In the genomic region with DNA sequence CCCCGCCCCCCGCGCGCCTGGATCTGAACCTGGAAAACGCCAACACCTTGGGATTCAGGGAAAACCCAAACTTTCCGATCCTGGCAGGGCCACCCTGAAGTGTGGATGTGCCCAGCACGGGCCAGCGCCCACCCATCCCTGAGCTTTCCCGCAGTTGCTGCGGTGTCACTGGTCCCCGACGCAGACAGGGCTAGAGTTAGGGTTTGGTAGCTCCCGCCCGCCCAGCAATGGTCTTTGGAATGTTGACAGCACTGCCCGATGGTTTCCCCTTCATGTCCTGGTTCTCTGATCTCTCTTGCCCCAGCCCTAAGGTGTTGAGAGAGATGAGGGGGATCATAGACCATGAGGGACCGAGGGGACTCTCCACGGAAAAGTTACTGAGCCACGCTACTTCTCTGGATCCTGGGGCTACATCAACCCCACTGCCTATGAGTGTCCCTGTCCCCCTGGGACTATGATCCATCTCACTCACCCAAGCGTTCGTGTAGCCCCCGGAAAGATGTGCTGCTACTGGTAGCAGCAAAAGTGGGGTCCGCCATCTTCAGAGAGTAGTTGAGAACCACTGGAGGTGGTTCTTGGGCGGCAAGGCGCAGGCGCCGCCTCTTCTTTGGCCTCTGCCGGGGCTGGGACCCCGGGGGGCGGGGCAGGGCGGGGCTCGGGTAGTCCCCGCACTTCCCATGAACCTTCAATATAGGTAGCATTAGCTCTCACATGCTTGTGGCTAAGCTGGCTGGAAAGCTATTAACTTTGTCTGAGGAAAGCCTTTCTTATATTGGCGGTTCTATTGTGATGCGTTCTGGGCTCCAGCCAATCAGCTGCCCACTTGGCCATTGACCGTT, we compare ENCODE assay signal across 8 mouse cellular contexts. TPM values are rescaled to one million over a fixed set of nuclear protein-coding genes. Genes with fewer than 3 reads are reported as not detected.
DNase-seq lines count a peak whose midpoint lies in the region; ATAC-seq and TF ChIP-seq lines count a peak whose summit lies in the region.

A gene (minus strand): TSS at position 562 of the 839 bp plus-strand sequence.

- H3K4me1 ChIP-seq in heart, postnatal 0 days (ENCODE audit: control insufficient read depth, insufficient read depth) = no peaks in the 10 kb centered on the region
- H3K4me1 ChIP-seq in limb, embryonic 14.5 days (ENCODE audit: control insufficient read depth, insufficient read depth, low read length) = no peaks in the 10 kb centered on the region
- no peaks in the 10 kb centered on the region for H3K4me1 ChIP-seq in midbrain, embryonic 12.5 days

- H3K9ac ChIP-seq in heart, postnatal 0 days (replicated peaks; ENCODE audit: low read depth, low read length) = peak within 1 kb of the TSS; percentile 48
- H3K9ac ChIP-seq in limb, embryonic 14.5 days (ENCODE audit: low read depth, low read length, severe bottlenecking) = peak within 1 kb of the TSS; percentile 44
- H3K9ac ChIP-seq in midbrain, embryonic 12.5 days (replicated peaks) = peak within 1 kb of the TSS; percentile 20; the same call in 1 of the 2 replicates

- TF ChIP-seq CTCF in heart, postnatal 0 days (IDR thresholded peaks at IDR 0.05; ENCODE audit: low read depth) = no peak

- DNase-seq in gastrocnemius, postnatal 10 days = peak; percentile 11
- DNase-seq in gastrocnemius, adult 18-20 months (ENCODE audit: low spot score) = no peak
- peak; percentile 29 for DNase-seq in embryo, embryonic 9.5 days (ENCODE audit: extremely low spot score)
- no peak for DNase-seq in heart, postnatal 0 days (ENCODE audit: low spot score)
- DNase-seq in limb, embryonic 14.5 days (ENCODE audit: low spot score) = peak; percentile 30
- DNase-seq in thymus, postnatal 4 days = peak; percentile 30
- no peak for DNase-seq in left cerebral cortex, adult 18-20 months (ENCODE audit: low spot score in 2 of 2)

- H3K36me3 ChIP-seq in heart, postnatal 0 days (replicated peaks; ENCODE audit: control insufficient read depth, insufficient read depth, low read length) = no peaks in the 10 kb centered on the region
- H3K36me3 ChIP-seq in limb, embryonic 14.5 days (ENCODE audit: control insufficient read depth, insufficient read depth, low read length) = no peaks in the 10 kb centered on the region
- no peaks in the 10 kb centered on the region for H3K36me3 ChIP-seq in midbrain, embryonic 12.5 days

- peak within 1 kb of the TSS; percentile 76 for H3K4me2 ChIP-seq in heart, postnatal 0 days (ENCODE audit: low read depth, low read length)
- H3K4me2 ChIP-seq in limb, embryonic 14.5 days (replicated peaks; ENCODE audit: low read depth, low read length, severe bottlenecking) = peak within 1 kb of the TSS; percentile 56
- peak within 1 kb of the TSS; percentile 64 for H3K4me2 ChIP-seq in midbrain, embryonic 12.5 days (replicated peaks)

- no peaks in the 10 kb centered on the region for H3K27me3 ChIP-seq in heart, postnatal 0 days (ENCODE audit: control insufficient read depth, insufficient read depth, low read length)
- H3K27me3 ChIP-seq in limb, embryonic 14.5 days (ENCODE audit: control insufficient read depth, insufficient read depth, low read length) = no peaks in the 10 kb centered on the region
- H3K27me3 ChIP-seq in midbrain, embryonic 12.5 days = no peaks in the 10 kb centered on the region

- H3K27ac ChIP-seq in heart, postnatal 0 days (ENCODE audit: low read depth) = no peak within 1 kb of the TSS
- H3K27ac ChIP-seq in limb, embryonic 14.5 days (replicated peaks; ENCODE audit: low read depth, low read length) = no peak within 1 kb of the TSS
- H3K27ac ChIP-seq in midbrain, embryonic 12.5 days (replicated peaks) = no peak within 1 kb of the TSS

- no peak for TF ChIP-seq EP300 in heart, postnatal 0 days (IDR thresholded peaks at IDR 0.05; ENCODE audit: low read depth)

- peak within 1 kb of the TSS; percentile 56 for H3K4me3 ChIP-seq in heart, postnatal 0 days (ENCODE audit: low read depth, low read length)
- H3K4me3 ChIP-seq in limb, embryonic 14.5 days (replicated peaks; ENCODE audit: low read length) = peak within 1 kb of the TSS; percentile 41
- H3K4me3 ChIP-seq in midbrain, embryonic 12.5 days = peak within 1 kb of the TSS; percentile 46

- no peaks in the 10 kb centered on the region for H3K9me3 ChIP-seq in heart, postnatal 0 days (replicated peaks; ENCODE audit: control insufficient read depth, low read length)
- no peaks in the 10 kb centered on the region for H3K9me3 ChIP-seq in limb, embryonic 14.5 days (ENCODE audit: control insufficient read depth, low read length)
- no peaks in the 10 kb centered on the region for H3K9me3 ChIP-seq in midbrain, embryonic 12.5 days

- WGBS in heart, postnatal 0 days = 15% methylated on average over 35 of the region's 35 CpGs
- 20% methylated on average over 25 of the region's 35 CpGs for WGBS in limb, embryonic 14.5 days
- WGBS in midbrain, embryonic 12.5 days = 22% methylated on average over 35 of the region's 35 CpGs

- ATAC-seq in heart, postnatal 0 days (ENCODE audit: insufficient read depth, low read depth) = peak; percentile 62
- peak; percentile 68; the same call in 1 of the 2 replicates for ATAC-seq in limb, embryonic 14.5 days (ENCODE audit: low FRiP score, low read depth)
- ATAC-seq in midbrain, embryonic 12.5 days (ENCODE audit: low FRiP score, low read depth) = peak; percentile 78

- no peak for TF ChIP-seq POLR2A in limb, embryonic 14.5 days (IDR thresholded peaks at IDR 0.05; ENCODE audit: borderline replicate concordance, extremely low read depth, insufficient read depth, insufficient read length)

RNA-seq across cellular contexts. Expression of the gene that starts here (rescaled TPM):
- 1 to 10 TPM in 1 of 2 experiments, under 1 TPM in 1; 0.99 to 1.6 TPM for total RNA-seq in gastrocnemius, postnatal 10 days (2021)
- total RNA-seq in gastrocnemius, adult 18-20 months (2021) = under 1 TPM; 0.14 to 0.21 TPM
- total RNA-seq in heart, postnatal 0 days (2014; rRNA removed; ENCODE audit: low replicate concordance) = not detected in 2 replicates
- polyA plus RNA-seq in heart, postnatal 0 days (2015; fragmentation: Nextera tagmentation; extraction: Ambion mirVana) = 3.0 TPM in 2 replicates
- 1.2 and 2.7 TPM in 2 replicates for polyA plus RNA-seq in limb, embryonic 14.5 days (2012; rRNA removed)
- polyA plus RNA-seq in limb, embryonic 14.5 days (2014; fragmentation: Nextera tagmentation; extraction: Ambion mirVana) = 2.9 and 4.5 TPM in 2 replicates
- polyA plus RNA-seq in midbrain, embryonic 12.5 days (2016; fragmentation: Nextera tagmentation; extraction: Ambion mirVana) = 1.6 and 2.3 TPM in 2 replicates
- total RNA-seq in left cerebral cortex, adult 18-20 months (2021) = not detected

Comparison
In these comparisons a context has a peak if more than half of its experiments do, and no peak if none do; other contexts are left out.
1. DNase-seq: peak in gastrocnemius, postnatal 10 days (single experiment), embryo, embryonic 9.5 days (single experiment), limb, embryonic 14.5 days (single experiment) and thymus, postnatal 4 days (single experiment); none in gastrocnemius, adult 18-20 months (single experiment), heart, postnatal 0 days (single experiment) and left cerebral cortex, adult 18-20 months (0 of 2).
2. Peak in every context shown above with its lines, with median percentiles within 50 percentile points of each other: ATAC-seq, H3K4me2 ChIP-seq, H3K4me3 ChIP-seq and H3K9ac ChIP-seq.